Mouse (Mus musculus) heart, postnatal 10 days (tissue): ENCODE measurements around the gene Vegfd. TPM values are rescaled to one million over a fixed set of nuclear protein-coding genes. Genes with fewer than 3 reads are reported as not detected.

Experiments
- DNase-seq, 2 experiments: peaks; one replicate each; pipeline ENCODE4 v3.0.0; 2021
- intact Hi-C: fragments of 180-260 bp; cut with DNase I; formaldehyde crosslinking; loops from one replicate; pipeline ENCODE4 v1.15.1; 2025
- total RNA-seq, 2 experiments: library from RNA; stranded (reverse); gene quantifications; 2 replicates each; pipeline ENCODE4 v1.2.3; 2021

The Vegfd gene
- 1 to 10 TPM; 3.3 to 3.5 TPM for total RNA-seq

DNA sequence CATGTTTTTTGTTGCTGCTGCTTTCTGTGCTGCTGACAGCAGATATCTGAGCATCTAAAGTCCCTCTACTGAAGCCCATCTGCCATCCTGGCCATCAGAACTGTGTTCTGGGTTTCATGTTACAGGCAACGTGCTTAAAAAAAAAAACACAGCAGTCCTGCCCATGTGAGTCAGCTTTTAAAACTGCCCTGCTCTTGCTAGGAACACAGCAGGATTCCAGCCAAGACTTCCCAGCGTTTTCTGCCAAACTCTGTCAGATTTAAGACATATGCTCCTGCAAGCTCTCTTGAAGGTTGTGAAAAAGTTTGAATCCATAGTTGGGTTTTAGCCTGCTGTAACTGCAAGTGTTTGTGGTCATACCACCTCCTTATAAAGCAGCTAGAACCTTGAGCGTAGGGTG is at the start of gene Vegfd:
Vegfd (plus strand) TSS at position 298 of the 400 bp plus-strand sequence.
- DNase-seq: peak; percentile 54 to 60

GRCm38 (mm10) chrX:164323391-164323913 is 49.7 kb upstream of the Vegfd start:
- intact Hi-C loops: no loop called here
- DNase-seq: no peak

More for the DNA sequence above, at the start of gene Vegfd:
- intact Hi-C loops: no loop called here

- no peak for DNase-seq
- intact Hi-C loops: no loop called here
These were observed 42.8 kb upstream of the Vegfd start for GRCm38 (mm10) chrX:164330351-164330750.

GRCm38 (mm10) chrX:164330766-164331165 is 42.4 kb upstream of the Vegfd start:
- no peak for DNase-seq
- intact Hi-C loops: no loop called here

DNA sequence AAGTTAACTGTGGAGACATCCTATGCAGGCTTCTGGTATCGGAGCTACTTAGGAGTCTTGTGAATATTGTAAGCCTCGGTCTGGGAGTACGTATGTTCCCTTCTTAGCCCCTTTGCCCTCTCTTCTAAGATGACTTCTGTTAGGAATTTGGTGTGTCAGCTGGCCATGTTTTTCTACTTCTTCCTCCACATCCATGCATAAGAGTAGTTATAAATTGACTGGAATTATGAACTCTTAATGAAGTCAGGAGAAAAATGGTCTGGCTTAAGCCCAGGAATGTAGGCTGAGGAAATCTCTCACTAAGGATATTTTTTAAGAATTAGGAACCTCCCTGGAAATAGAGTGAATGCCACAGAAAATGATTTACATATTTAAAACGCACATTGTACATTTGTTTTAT is 34.6 kb upstream of the Vegfd start:
- DNase-seq: no peak
- intact Hi-C loops: no loop called here

DNA sequence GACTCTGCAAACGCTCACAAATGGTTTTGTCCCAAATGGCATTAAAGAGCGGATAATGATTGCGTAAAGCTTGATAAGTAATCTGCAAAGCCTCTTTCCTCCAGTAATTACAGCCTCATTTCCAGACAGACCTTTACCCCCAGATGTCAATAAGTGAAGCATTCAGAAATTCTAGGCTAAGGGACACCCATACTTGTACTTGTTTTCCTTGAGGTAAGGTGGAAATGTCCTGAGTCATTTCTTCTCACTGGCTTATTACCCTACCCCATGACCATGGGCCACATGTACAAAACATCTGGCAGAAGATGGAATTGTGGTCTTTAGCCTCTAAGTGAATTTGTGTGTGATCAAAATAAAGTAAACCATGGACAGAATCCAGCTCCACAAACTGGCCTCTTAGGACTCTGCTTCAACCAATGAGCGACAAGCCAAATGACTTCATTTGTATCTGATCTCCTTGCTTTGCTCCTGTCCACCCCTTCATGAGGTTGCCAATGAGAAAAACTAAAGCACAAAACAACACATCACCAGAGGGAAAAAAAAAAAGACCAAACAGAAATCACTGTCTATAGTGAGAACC is 27.7 kb upstream of the Vegfd start:
- intact Hi-C loops: no loop called here
- no peak for DNase-seq

DNA sequence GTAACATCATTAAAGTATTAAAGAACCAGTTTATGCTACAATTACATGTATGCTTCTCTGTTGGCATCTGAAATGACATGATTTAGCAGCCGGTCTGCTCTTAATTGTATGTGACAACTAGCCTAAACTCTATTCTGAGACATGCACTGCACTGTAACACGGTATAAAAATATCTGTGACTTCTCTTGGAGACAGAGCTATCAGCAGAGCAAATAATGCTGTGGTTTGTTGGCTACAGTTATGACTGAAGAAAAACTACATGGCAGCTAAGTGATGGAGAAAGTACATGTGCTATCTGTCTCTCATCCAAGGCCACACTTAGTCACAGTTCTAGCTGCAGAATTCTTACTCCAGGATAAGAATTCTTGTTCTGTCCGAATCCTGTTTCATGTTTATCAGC is 24.2 kb upstream of the Vegfd start:
- intact Hi-C loops: no loop called here
- peak in 1 of 2 experiments; percentile 0 for DNase-seq

DNA sequence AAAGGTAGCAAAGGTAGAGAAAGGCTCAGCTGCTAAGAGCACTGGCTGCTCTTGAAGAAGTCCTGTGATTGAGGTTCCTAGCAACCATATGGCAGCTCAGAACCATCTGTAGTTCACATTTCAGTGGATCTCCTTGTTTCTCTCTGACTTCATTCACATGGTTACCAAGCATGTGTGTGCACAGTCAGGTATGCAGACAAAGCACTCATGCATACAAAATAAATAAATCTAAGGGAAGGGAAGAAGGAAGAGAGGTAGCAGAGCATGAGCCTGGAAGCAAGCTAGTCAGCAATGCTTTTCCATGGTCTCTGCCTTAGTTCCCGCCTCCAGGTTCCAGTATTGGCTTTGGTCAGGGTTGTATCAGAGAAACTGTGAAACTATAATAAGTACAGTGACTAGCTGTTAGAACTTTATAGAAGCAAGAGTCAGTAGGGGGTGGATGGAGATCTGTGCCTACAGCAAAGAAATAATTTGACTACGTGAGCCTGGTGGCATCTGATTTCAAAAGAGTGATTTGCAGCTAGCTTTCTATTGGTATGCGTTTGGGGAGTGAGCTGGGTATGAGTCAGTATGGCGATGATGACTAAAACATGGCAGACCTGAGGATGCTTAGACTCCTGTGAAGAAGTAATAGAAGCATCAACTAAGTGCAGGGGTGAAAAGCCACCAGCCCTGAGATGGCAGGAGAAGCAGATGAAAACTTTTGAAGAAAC is 7.9 kb upstream of the Vegfd start:
- no peak for DNase-seq
- intact Hi-C loops: no loop called here

GRCm38 (mm10) chrX:164370576-164370975 is 2.6 kb upstream of the Vegfd start:
- DNase-seq: no peak
- intact Hi-C loops: no loop called here

DNA sequence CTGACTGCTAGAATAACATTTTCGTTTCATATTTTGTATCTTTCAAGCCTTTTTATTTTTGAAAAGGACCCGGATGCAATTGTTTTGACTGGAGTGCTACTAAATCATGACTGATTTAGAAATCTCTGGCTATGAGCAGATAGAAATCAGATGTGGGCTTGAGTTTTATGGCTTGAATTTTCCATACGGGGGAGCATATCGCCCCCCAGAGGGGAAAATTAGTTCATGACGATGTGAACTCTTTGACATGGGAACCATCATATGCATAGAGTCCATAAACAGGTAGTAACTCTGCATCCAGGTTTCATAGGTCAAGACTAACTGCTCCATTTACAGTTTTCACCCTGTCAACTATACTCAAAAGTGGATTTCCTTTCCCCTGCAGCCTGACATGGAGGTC is 1.4 kb downstream of the Vegfd start:
- DNase-seq: no peak
- intact Hi-C loops: no loop called here

- intact Hi-C loops: no loop called here
- DNase-seq: no peak
These were observed 6.5 kb downstream of the Vegfd start for GRCm38 (mm10) chrX:164379721-164380120.

- peak; percentile 79 to 80 for DNase-seq
- intact Hi-C loops: no loop called here
These were observed 8.6 kb downstream of the Vegfd start for GRCm38 (mm10) chrX:164381618-164382408.

DNA sequence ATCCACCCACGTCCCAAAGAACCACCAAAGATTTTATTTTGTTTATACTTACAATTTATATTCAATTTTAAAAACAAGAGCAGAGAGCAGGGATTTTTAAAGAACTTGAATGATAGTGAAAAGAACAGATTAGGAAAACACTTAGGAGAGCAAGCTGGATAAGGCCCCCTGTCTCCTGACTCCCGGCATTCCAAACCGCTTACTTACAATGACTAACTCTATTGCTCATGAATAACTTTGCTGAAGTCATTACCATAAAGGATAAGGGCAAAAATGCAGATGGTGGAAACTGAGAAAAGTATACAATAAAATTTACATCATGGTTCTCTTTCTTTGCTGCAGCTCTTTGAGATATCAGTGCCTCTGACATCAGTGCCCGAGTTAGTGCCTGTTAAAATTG is 20.9 kb downstream of the Vegfd start:
- no peak for DNase-seq
- intact Hi-C loops: loop anchor here (10.0 kb wide), 1 partner anchor 289 kb away; no protein-coding TSS in a partner anchor

DNA sequence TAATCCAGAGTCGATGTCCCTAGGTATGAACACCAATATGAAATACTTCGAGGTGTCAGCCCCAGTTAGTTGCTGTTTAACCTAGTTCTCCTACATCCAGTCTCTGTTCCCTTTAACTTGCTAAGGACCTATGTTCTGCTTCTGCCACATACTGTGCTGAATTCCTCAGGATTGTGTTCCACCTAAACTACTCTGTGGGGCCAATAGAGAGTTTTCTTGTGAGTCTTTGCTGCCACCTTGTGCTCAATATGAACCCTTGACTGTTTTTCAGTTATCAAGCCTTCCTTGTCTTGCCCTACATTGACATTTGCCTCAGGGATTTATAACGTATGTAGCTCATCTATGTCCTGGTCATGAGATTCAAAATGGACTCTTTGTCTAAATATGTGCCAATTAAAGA is 25.3 kb downstream of the Vegfd start:
- intact Hi-C loops: loop anchor here (1.0 to 10.0 kb wide), 3 partner anchors 111 to 294 kb away; no protein-coding TSS in a partner anchor
- peak in 1 of 2 experiments; percentile 24 for DNase-seq

GRCm38 (mm10) chrX:164405080-164405649 is 32.0 kb downstream of the Vegfd start:
- no peak for DNase-seq
- intact Hi-C loops: no loop called here

GRCm38 (mm10) chrX:164406133-164407022 is 33.2 kb downstream of the Vegfd start:
- intact Hi-C loops: no loop called here

DNA sequence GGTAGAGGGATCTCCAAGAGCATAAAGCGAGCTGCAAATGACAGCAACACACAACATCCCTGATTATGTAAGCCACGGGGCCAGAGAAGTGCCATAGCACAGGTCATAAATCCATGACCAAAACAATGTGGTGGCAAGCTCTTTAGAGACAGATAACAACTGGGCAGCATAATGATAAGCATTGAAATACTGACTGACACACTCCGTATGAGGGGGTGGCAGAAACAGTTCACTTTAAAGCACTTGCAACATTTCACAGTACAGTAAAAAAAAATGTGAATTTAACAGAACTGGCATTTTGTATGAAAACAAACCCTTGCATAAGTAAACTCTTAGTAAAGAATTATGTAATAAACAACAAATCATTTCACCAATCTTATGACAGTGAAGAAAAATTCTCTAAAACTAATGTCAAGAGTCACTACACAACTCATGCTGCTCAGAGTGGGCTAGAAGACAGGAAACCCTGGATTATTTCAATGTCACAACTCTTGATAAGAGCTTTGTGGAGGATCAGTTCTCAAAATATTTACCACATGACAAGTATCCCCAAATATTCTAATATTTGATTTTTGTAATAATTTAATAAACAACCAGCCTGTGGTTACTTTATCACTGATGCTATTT is 35.2 kb downstream of the Vegfd start:
- no peak for DNase-seq
- intact Hi-C loops: no loop called here

More at GRCm38 (mm10) chrX:164406133-164407022, 33.2 kb downstream of the Vegfd start:
- DNase-seq: no peak

DNA sequence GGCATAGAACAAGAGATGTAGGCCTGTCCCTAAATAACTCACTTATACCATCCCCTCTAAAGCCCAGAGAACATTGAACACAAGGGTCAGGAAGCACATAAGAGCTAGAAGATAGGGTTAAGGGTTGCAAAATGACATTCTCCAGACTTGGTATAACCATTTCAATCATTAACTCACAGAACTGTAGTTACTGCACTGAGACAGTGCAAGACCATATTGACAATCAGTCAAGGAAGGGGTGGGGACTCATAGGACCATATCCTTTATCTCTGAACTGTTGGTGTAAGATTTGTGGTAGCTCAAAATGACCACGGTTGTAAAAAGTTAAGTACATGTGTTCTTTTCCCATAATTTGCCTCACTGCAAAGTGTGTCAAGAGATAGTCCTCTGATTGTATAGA is 37.4 kb downstream of the Vegfd start:
- no peak for DNase-seq
- intact Hi-C loops: no loop called here

DNA sequence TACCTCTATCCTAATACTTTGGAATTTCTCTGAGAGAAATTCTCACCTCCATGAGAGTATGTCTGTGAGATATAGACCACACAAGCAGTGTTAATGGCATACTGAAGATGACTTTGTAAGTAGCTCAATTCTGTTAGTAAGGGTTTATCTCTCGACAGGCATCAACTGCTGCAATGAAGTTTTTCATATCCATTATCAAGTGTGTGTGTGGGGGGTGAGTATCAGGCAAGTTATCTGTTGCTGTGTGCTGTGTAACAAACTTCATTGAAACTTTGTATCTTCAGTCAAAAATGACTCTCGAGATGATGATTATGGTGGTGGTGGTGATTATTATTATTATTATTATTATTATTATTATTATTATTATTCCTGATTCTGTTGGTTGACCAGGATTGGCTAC is 43.6 kb downstream of the Vegfd start:
- intact Hi-C loops: no loop called here
- DNase-seq: no peak
